Mouse (Mus musculus) adrenal gland, adult (tissue): Measurements from ENCODE around the gene Speer1.
"Not testable (repeated sequence)": the region's sequence is repeated elsewhere in the genome, so short reads cannot be mapped to it uniquely, and the experiment has no call there.

Experiments used
- DNase-seq, 2 experiments: peaks; one replicate each; pipeline ENCODE4 v3.0.0; 2022 to 2023; ENCODE audit warnings: low spot score in 1 of 2; ENCODE audit not compliant: inconsistent age in 2 of 2

Speer1 gene

GRCm38 (mm10) chr5:11341216-11341615 lies at the start of gene Speer1:
Speer1 (plus strand) TSS chr5:11341516.
- not testable (repeated sequence) for DNase-seq
